Mouse (Mus musculus) ZHBTc4 (cell line): ENCODE results near the gene Nmral1.
"Not testable (repeated sequence)": the region's sequence is repeated elsewhere in the genome, so short reads cannot be mapped to it uniquely, and the experiment has no call there.

Experiments used
- DNase-seq: peaks from one replicate; pipeline ENCODE4 v3.0.0-alpha.2; 2011; ENCODE audit warnings: low read depth, low spot score

Gene Nmral1

DNA sequence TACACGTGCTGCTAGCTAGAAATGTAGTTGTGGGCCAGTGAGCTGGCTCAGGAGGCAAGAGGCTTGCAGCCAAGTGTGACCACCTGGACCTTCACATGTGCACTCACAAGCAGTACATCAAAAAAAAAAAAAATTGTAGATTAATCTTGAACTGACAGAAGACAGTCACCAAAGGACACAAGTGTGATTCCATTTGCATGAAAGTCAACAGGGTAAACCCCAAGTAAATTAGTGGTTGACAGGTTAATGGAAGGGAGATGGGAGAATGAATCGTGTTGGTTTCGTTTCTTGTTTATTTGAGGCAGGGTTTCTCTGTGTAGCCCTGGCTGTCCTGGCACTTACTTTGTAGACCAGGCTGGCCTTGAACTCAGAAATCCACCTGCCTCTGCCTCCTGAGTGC is 1.3 kb downstream of the Nmral1 start:
- no peak for DNase-seq

DNA sequence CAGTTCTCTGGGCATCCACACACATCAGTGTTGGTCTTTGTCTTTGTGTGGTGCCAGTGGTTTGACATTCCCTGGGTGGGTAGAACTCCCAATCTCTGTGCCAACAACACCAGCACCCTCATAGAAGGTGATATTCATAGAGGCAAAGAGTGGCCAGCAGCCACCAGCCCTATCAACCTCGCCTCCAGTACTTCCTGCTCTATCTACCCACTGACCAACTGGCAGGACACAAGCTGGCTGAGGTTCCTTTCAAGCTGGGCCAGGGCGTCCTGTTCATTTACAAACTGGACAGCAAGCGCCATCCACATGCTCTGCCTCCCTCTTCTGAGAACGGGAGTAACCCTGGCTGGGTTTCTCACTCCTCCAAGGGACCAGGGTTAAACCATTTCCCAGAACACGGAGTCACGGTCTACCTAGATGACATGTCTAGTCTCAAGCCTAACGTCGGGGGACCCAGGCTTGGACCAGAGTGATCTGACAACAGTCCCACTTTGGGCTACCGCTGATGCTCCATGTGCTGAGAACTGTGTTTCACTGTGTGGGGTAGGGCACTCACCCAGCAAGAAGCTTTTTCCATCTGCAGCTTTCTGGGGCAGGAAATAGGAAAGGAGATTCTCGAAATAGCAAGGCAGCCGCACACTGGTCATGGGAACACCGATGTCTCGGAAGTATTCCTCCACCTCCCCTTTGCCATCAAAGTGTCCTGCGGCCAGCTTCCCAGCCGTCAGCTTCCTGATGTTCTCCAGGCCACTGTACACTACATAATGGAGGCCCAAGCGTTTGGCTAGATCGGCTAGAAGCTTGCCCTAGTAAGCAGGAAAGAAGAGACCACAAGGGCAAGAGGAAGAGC is 5.1 kb downstream of the Nmral1 start:
- DNase-seq = no peak

GRCm38 (mm10) chr16:4711173-4711572 is 8.0 kb downstream of the Nmral1 start:
- no peak for DNase-seq

GRCm38 (mm10) chr16:4705541-4705940 is 13.6 kb downstream of the Nmral1 start:
- no peak for DNase-seq

GRCm38 (mm10) chr16:4702646-4703045 is 16.5 kb downstream of the Nmral1 start:
- DNase-seq = no peak

DNA sequence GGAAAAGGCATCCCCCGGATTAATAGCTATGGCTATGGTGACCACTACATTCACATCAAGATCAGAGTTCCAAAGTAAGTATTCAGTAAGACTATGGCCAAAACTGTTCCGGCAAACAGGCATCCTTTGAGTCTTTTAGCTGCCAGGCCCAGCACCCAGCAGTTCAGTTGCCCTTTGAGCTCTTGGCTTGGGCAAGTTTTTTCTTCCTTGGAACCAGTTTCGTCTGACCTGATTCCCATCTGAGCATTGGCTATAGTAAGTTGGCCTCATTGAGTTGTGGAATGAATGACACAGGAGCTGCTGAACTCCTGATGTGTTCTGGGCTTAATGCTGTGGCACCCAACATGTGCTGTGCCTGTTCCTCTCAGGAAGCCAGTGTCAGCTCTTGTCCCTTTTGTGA is 17.9 kb downstream of the Nmral1 start:
- no peak for DNase-seq

DNA sequence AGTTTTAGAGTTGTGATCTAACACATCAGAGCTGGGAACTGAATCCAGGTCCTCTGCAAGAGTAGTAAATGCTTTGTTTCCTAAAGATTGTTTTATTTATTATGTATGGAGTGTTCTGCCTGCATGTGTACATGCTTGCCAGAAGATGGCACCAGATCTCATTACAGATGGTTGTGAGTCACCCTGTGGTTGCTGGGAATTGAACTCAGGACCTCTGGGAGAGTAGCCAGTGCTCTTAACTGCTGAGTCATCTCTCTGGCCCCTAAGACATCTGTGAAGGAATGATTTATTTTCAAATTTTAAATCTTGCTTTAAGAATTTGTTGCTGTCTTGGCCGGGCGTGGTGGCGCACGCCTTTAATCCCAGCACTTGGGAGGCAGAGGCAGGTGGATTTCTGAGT is 29.8 kb downstream of the Nmral1 start:
- DNase-seq = peak; percentile 32

- no peak for DNase-seq
Measured at GRCm38 (mm10) chr16:4684457-4684791, 34.7 kb downstream of the Nmral1 start.

DNA sequence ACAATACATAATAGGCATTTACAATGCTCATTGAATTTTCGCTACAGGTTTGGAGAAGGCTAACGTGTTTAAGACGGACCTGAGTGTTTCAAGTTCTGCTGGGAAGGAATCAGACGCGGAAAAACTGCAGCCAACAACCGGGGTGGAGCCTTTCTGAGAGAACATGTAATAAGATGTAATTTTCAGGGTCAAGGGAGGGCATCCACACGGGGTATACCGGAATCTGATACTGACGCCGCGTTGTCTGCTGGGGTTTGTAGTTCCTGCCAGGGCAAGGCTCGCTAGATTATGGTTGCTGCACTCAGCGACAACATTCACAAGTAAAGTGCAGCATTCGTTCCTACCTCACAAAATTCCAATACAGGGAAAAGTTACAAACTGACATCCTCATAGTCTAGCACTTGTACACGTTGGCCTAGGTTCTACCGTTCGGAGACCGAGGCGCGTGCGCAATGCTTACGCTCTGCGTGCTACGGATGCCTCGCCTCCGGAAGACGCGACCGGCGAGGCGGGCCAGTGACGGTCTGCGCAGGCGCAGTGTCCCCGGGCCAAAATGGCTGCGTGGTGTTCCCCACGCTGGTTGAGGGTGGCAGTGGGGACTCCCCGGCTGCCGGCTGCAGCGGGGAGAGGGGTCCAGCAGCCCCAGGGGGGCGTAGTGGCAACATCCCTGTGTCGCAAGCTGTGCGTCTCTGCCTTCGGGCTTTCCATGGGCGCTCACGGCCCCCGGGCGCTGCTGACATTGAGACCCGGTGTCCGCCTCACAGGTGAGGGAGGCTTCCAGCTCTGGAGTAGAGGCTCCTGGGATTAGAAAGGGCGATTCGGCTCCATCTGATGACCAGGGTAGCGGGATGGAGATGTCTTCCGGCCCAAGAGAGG is 35.3 kb downstream of the Nmral1 start:
- DNase-seq = peak; percentile 98

DNA sequence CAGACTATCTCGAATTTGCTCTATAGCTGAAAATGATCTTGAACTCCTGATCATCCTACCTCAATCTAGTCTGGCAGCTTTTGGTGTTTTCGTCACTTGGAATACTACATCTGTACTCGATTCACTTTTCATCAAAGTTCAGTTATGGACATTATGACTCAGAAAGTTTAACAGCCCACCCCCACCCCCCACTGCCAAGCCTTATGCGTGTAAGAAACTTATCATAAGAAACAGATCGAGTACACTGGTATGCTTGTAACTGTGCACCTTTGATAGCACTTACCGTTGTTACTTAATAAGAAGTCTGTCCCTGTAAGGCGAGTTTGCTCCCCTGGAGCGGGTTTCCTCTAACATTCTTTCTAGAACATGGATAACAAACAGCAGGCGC is 36.0 kb downstream of the Nmral1 start:
- DNase-seq = no peak

DNA sequence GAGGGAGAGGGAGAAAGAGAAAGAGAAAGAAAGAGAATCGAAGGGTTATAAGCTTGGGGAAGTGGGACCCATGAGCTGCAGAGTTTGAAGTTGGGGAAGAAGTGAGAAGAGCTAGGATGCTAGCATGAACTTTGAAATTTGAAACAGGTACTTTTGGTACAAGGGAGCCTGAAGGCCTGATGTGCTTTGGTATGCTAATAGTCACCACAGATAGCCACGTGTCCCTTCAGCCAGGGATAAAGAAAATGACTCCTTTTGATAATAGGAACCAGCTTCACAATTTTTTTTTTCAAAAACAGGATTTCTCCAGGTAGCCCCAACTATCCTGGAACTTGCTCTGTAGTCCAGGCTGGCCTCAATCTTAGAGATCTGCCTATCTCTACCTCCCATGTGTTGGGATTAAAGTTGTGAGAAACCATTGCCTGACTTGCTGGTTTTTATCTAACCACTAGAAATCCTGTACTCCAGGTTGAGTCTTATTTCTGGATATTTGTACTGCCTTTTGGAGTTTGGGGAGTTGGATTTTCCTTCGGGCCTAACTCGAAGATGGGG is 36.5 kb downstream of the Nmral1 start:
- no peak for DNase-seq

DNA sequence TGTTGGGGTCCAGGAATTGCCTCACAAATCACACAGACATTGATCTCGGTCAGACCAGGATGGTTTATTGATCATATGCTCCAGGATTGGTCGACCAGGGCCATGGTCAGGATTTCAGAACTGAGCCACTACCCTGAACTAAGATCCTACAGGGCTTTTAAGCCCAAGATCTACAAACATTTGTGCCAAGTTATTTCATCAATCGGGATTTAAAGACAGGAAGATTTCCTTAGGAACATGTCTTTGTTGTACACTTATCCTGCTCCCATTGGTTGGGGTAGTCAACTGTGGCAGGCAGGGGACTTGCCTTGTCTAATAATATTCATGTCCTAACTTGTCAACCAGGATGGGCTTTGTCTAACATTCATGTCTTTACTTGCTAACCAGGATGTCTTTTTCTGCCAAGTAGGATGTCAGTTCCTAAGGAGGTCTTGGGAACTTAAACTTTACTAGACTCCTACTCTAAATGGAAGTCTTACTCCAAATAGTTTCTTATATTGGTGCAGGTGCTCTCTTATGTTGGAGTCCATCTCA is 38.2 kb downstream of the Nmral1 start:
- not testable (repeated sequence) for DNase-seq

DNA sequence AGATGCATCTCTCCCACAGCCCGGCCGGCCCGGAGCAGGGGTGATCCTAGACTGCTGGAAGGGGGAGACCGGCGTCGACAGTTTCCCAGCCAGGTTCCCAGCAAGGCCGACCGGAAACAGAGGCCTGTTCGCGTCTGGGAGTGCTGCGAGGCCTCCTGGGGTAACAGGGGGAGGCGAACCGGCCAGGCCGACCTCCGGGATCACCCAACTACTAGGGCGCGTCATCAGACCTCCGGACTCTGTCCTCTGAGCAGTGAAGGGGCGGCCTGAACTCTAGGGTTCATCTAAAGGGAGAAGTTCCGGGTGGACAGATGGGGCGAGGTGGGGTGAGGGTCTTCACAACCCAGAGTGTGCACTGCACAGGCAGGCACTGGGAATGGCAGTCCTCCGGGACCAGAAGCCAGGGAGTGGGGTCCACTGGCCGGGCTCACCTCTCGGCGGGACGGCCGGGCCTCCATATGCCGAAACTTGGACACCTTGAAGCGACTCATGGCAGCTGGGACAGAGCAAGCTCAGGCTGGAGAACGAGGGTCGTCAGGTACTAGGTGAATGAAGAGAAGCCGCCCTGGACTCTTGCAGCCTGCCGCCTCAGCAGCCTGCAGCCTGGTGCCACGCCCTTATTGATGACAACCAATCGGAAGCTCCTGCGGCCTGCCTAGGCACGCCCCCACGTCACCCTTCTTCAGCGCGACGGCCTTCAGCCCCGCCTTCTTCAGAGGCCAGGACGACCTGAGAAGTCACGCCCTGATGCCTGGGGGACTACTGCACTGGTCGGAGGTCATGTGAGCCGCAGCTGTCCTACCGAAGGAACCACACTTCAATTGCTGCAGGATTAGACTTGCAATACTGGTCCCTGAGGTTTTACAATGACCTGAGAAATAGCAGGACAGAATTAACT is 39.8 kb downstream of the Nmral1 start, which contains the start of gene Coro7:
Gene Coro7, minus strand, starts transcription at position 657 of the 898 bp plus-strand sequence.
- peak; percentile 99 for DNase-seq

DNA sequence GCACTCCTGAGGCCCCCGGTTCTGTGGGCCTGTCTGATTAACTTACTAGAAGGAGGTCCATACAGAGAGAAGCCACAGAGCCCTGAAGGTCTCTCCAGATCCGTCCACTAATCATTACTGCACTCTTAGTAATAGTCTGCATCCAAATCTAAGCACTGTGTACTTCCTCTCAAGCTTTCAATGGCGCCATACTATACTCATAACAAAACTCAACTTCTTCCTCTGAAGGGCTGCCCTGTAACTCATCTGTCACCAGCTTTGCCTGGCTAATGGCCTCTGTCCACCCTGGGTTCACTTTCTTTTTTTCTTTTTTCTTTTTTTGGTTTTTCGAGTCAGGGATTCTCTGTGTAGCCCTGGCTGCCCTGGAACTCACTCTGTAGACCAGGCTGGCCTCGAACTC is 41.1 kb downstream of the Nmral1 start:
- DNase-seq = no peak

GRCm38 (mm10) chr16:4676836-4677235 is 42.3 kb downstream of the Nmral1 start:
- no peak for DNase-seq

GRCm38 (mm10) chr16:4674091-4674490 is 45.1 kb downstream of the Nmral1 start:
- no peak for DNase-seq

DNA sequence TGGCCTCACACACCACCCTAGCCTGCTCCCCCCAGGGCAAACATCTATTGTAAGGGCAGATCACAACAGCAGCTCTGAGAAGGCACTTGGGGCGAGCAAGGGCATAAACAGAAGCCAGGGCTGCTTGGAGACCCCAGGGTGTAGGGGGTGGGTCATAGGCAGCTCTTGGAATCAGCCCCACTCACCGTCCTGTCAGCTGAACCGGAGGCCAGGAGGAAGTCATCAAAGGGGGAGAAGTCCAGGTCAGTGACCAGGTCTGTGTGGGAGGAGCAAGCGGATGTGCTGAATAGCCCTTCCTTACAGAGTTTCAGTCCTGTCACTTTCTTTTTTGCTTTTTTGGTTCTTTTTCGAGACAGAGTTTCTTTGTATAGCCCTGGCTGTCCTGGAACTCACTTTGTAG is 48.8 kb downstream of the Nmral1 start:
- DNase-seq = no peak

- DNase-seq = peak; percentile 86
Measured at GRCm38 (mm10) chr16:4667190-4667808, 51.9 kb downstream of the Nmral1 start.

DNA sequence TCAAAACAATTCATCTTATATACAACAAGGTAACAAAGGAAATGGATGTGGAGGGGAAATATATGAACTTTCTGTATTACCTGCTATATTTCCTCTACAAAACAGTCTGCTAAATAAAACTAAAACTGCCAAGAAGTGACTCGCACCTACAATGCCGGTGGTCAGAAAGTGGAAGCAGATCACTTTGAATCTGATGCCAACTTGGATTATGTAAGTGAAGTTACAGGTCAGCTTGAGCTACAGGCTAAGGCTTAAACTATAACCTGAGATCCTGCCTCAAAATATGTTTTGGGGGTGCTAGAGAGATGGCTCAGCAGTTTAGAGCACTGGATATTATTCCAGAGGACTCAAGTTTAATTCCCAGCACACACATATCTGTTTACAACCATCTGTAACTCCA is 53.4 kb downstream of the Nmral1 start:
- DNase-seq = no peak

GRCm38 (mm10) chr16:4663806-4664205 is 55.4 kb downstream of the Nmral1 start:
- peak; percentile 60 for DNase-seq

GRCm38 (mm10) chr16:4661605-4662004 is 57.6 kb downstream of the Nmral1 start:
- no peak for DNase-seq
